Mouse (Mus musculus) cerebellum, adult 2 months (tissue): ENCODE measurements around the gene Ank2. TPM values are rescaled to one million over a fixed set of nuclear protein-coding genes. Genes with fewer than 3 reads are reported as not detected.

ENCODE experiments used
- DNase-seq, 2 experiments: peaks; one replicate each; pipeline ENCODE4 v3.0.0; 2021
- H3K27ac ChIP-seq: fragments of 200-500 bp; 2 replicates; pipeline ENCODE4 v1.5.1; 2012; ENCODE audit warnings: low read length, control low read depth, inconsistent platforms; ENCODE audit not compliant: insufficient read depth
- H3K27me3 ChIP-seq: fragments of 200-500 bp; 2 replicates; pipeline ENCODE4 v1.6.1; 2012; ENCODE audit warnings: inconsistent platforms, mild to moderate bottlenecking, low read length, moderate library complexity; ENCODE audit not compliant: control insufficient read depth, insufficient read depth
- H3K4me1 ChIP-seq: fragments of 200-500 bp; 2 replicates; pipeline ENCODE4 v1.6.1; 2011; ENCODE audit warnings: low read length; ENCODE audit not compliant: control insufficient read depth, insufficient read depth
- H3K4me3 ChIP-seq: fragments of 200-500 bp; replicated peaks from 2 replicates; pipeline ENCODE3; 2011; ENCODE audit warnings: mild to moderate bottlenecking, low read depth, low read length, control low read depth; ENCODE audit not compliant: insufficient read depth
- CTCF ChIP-seq: fragments of 200-500 bp; IDR thresholded peaks from 2 replicates; pipeline ENCODE4 v1.5.1; 2011; ENCODE audit warnings: low read depth, mild to moderate bottlenecking, control low read depth, low read length, moderate library complexity, borderline replicate concordance; ENCODE audit not compliant: insufficient read depth
- POLR2A ChIP-seq: fragments of 200-500 bp; IDR thresholded peaks from 2 replicates; pipeline ENCODE4 v1.6.1; 2011; ENCODE audit warnings: low read length, control low read depth, borderline replicate concordance; ENCODE audit not compliant: insufficient read depth
- WGBS: fragments of 180-500 bp; shearing (Covaris S2); methylation state at CpG from one replicate; pipeline ENCODE4 v1.1.7; 2018; 5-methylcytosine and 5-hydroxymethylcytosine counted together
- polyA plus RNA-seq: library from polyadenylated mRNA; depleted of rRNA; stranded (reverse); fragments of >200 nt; gene quantifications from 2 replicates; pipeline ENCODE4 v1.2.3, GENCODE M21; 2012

Gene Ank2
- polyA plus RNA-seq, 1 experiment = 457 TPM

DNA sequence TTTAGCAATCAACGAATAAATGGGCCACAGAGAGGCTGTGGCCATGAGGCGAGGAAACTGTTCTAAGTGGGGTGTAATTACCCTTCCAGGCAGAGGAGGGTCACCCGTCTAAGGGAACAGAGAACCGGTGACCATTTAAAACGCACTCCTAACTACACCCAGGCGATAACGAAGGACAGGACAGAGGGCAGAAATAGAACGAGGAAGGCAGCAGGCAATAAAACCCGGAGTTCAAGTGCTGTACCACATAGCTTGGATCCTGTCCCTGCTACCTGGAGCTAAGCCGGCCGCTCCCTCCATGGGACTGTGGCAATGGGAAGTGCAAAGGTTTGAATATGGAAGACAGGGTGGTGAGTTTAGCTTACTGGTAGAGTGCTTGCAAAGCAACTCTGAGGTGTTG is 40.2 kb downstream of the Ank2 start:
- no peak overlapping the region for H3K4me3 ChIP-seq
- DNase-seq = no peak
- H3K27me3 ChIP-seq = no peaks in the 10 kb centered on the region
- TF ChIP-seq POLR2A (no peak), CTCF (no peak)
- H3K27ac ChIP-seq = no peak overlapping the region
- no peaks in the 10 kb centered on the region for H3K4me1 ChIP-seq
- WGBS = 64% methylated on average over 11 of the region's 11 CpGs

DNA sequence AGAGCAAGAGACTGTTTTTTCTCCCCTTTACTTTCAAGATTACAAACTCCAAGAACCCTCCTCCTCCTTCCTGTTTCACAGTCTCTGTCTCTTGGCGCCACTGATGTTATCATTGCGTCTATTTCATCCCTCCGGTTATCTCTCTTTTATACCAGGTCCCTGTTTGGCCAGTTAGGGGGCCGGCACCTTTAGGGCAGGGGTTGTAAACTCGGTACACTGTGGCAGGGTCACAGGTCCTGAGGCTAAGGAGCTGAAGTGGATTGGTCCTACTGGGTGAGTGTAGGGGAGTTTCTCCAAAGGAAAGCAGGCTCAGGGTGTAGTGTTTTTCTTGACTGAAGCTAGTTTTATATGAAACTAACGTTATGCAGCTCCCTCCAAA is 40.7 kb downstream of the Ank2 start:
- 64% methylated on average over 6 of the region's 6 CpGs for WGBS
- Histone ChIP-seq H3K27ac (no peak overlapping the region), H3K4me3 (no peak overlapping the region), H3K4me1 (no peaks in the 10 kb centered on the region), H3K27me3 (no peaks in the 10 kb centered on the region)
- no peak for TF ChIP-seq POLR2A
- no peak for DNase-seq

DNA sequence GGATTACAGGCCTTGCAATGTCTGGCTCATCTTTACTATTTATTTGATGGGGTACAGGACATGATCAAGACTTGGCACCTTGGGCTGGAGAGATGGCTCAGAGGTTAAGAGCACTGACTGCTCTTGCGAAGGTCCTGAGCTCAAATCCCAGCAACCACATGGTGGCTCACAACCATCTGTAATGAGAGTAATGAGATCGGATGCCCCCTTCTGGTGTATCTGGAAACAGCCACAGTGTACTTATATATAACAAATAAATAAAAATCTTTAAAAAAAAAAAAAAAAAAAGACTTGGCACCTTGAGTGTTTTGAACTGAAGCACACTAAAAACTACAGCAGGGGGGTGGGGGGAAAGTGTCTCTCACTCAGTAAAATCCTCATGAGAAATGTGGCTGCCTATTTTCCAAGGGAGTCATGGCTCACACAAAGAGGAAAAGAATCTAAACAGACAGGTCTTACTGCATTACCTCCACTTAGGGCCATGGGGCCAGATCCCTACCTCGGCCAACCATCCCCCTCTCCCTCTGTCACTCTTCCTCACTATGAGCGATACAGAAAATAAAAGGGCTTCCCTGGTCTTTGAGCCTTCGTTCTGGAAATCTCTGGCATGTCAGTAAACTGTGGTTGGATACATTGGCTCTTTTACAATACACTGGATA is 41.3 kb downstream of the Ank2 start:
- Histone ChIP-seq H3K4me1 (no peaks in the 10 kb centered on the region), H3K27me3 (no peaks in the 10 kb centered on the region), H3K4me3 (no peak overlapping the region), H3K27ac (no peak overlapping the region)
- no peak for DNase-seq
- 56% methylated on average over 5 of the region's 5 CpGs for WGBS
- TF ChIP-seq POLR2A = no peak
- no peak for TF ChIP-seq CTCF

DNA sequence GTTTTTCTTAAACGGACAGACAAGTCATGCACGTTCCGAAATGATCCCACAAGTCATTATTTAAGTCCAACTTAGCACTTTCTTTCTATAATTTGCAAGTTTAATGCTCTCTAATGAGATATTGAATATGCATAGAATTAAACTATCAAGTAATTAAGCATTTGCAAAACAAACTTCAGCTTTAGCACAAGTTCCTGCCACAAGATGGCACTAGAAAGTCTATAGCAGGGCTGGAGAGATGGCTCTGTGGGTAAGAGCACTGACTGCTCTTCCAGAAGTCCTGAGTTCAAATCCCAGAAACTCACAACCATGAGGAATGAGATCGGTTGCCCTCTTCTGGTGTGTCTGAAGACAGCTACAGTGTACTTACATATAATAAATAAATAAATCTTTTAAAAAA is 45.4 kb downstream of the Ank2 start:
- no peak for DNase-seq
- Histone ChIP-seq H3K27ac (no peak overlapping the region), H3K4me1 (no peaks in the 10 kb centered on the region), H3K4me3 (no peak overlapping the region), H3K27me3 (no peaks in the 10 kb centered on the region)
- 86% methylated on average over 4 of the region's 4 CpGs for WGBS
- TF ChIP-seq POLR2A (no peak), CTCF (no peak)

DNA sequence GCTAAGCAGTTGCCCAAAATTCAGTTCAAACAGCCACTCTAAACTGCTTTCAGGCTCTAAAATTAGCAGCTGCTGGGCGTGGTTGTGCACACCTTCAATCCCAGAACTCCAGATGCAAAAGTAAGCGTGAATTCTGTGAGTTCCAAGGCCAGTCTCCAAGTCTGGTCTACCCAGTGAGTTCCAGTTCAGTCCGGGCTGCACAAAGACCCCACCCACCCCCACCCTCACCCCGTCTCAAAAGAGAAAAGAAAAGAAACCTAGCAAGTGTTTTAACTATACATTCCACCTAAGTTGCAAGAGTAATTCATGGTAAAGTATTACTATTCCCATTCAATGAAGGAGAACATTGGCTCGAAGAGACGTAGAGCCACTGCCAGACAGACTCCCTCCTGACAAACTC is 45.9 kb downstream of the Ank2 start:
- whole genome bisulfite sequencing = 85% methylated on average over 6 of the region's 6 CpGs
- DNase-seq = no peak
- Histone ChIP-seq H3K27me3 (no peaks in the 10 kb centered on the region), H3K27ac (no peak overlapping the region), H3K4me3 (no peak overlapping the region), H3K4me1 (no peaks in the 10 kb centered on the region)
- no peak for TF ChIP-seq POLR2A
- TF ChIP-seq CTCF = no peak

DNA sequence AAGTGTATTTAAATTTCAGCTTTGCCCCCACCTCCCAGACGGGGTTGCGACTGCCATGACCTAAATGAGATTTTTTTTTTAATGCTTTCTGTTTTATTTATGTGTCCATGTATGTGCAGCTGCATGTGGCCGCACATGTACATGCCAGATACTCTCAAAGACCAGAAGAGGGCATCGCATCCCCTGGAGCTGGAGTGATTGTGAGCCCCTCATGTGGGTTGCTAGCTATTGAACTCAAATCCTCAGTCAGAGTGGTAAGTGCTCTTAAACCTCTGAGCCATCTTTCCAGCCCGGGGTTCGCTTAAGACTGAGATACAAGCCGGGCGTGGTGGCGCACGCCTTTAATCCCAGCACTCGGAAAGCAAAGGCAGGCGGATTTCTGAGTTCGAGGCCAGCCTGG is 46.9 kb downstream of the Ank2 start:
- Histone ChIP-seq H3K4me3 (no peak overlapping the region), H3K27me3 (no peaks in the 10 kb centered on the region), H3K4me1 (no peaks in the 10 kb centered on the region), H3K27ac (no peak overlapping the region)
- no peak for DNase-seq
- TF ChIP-seq CTCF = no peak
- no peak for TF ChIP-seq POLR2A
- 71% methylated on average over 13 of the region's 13 CpGs for WGBS

DNA sequence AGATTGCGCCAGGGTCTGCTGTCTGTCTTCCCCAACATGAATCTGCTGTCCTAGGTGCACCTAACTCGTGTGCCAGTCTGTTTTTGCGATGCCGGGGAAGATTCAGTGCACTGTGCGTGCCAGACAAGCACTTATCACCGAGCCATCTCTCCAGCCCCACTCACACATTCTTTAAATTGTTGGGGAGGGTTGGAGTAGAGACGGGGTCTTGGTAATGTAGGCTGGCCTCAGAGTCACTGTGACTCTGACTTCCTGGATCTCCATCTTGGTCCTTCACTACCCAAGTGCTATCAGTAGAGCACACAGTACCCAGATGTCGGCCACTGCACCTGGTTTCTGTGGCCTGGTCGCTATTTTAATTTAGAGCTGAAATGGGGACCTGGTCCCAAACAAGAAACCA is 47.4 kb downstream of the Ank2 start:
- Histone ChIP-seq H3K4me1 (no peaks in the 10 kb centered on the region), H3K4me3 (no peak overlapping the region), H3K27ac (no peak overlapping the region), H3K27me3 (no peaks in the 10 kb centered on the region)
- 83% methylated on average over 9 of the region's 9 CpGs for WGBS
- TF ChIP-seq POLR2A (no peak), CTCF (no peak)
- DNase-seq = no peak

DNA sequence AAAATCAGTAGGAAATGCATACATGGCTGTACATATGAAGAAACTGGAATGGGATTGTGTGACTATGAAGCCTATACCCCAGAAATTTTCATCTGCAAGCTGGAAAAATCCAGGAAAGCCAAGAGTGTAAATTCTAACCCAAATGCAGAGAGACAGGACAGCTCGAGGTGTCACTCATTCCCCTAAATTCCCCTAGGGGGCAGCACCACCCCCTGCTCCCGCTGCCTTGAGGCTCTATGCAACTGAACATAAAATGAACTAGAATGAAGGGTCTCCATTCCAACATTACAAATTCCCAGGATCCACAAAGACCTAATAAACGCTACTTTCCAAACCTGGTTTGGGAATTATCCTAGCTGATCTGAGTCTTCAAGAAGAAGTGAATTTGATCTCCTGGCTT is 48.1 kb downstream of the Ank2 start:
- 9% methylated on average over 3 of the region's 3 CpGs for WGBS
- peak; percentile 6 to 27 for DNase-seq

More for the DNA sequence above, 48.1 kb downstream of the Ank2 start:
- Histone ChIP-seq H3K27me3 (no peaks in the 10 kb centered on the region), H3K4me1 (no peaks in the 10 kb centered on the region), H3K27ac (no peak overlapping the region), H3K4me3 (no peak overlapping the region)
- TF ChIP-seq POLR2A (no peak), CTCF (peak; percentile 75; the same call in 1 of the 2 replicates)
